Mouse (Mus musculus) hindbrain, embryonic 12.5 days (tissue): ENCODE results near the gene Pusl1. TPM values are rescaled to one million over a fixed set of nuclear protein-coding genes. Genes with fewer than 3 reads are reported as not detected.
A peak's percentile ranks its signal among the peaks of the same experiment; 100 is the strongest.

ENCODE experiments used
- ATAC-seq: fragments of 200-750 bp; cut with Nextera tagmentation; 2 replicates; pipeline ENCODE4 v1.8.0; 2017; ENCODE audit warnings: moderate TSS enrichment; ENCODE audit not compliant: low FRiP score
- H3K27ac ChIP-seq: fragments of 300-500 bp; sonication (generic); 2 replicates; pipeline ENCODE4 v1.5.1; 2016; ENCODE audit warnings: mild to moderate bottlenecking
- H3K27me3 ChIP-seq: fragments of 300-500 bp; sonication (generic); 2 replicates; pipeline ENCODE4 v1.6.1; 2016; ENCODE audit warnings: mild to moderate bottlenecking
- H3K36me3 ChIP-seq: fragments of 300-500 bp; sonication (generic); 2 replicates; pipeline ENCODE4 v1.6.1; 2016; ENCODE audit warnings: mild to moderate bottlenecking
- H3K4me1 ChIP-seq: fragments of 300-500 bp; sonication (generic); 2 replicates; pipeline ENCODE4 v1.6.1; 2016
- H3K4me2 ChIP-seq: fragments of 300-500 bp; sonication (generic); replicated peaks from 2 replicates; pipeline ENCODE4 v1.6.1; 2016; ENCODE audit warnings: mild to moderate bottlenecking
- H3K4me3 ChIP-seq: fragments of 300-500 bp; sonication (generic); 2 replicates; pipeline ENCODE4 v1.5.1; 2016; ENCODE audit warnings: mild to moderate bottlenecking
- H3K9ac ChIP-seq: fragments of 300-500 bp; sonication (generic); 2 replicates; pipeline ENCODE4 v1.6.1; 2016; ENCODE audit warnings: mild to moderate bottlenecking, moderate library complexity
- H3K9me3 ChIP-seq: fragments of 300-500 bp; sonication (generic); replicated peaks from 2 replicates; pipeline ENCODE4 v1.6.1; 2016; ENCODE audit warnings: mild to moderate bottlenecking
- WGBS: fragments of 180-500 bp; shearing (Covaris S2); methylation state at CpG from one replicate; pipeline ENCODE4 v1.1.7; 2016; 5-methylcytosine and 5-hydroxymethylcytosine counted together
- polyA plus RNA-seq: library from polyadenylated mRNA; unstranded; fragments of >200 nt; fragmentation: Nextera tagmentation; extraction: Ambion mirVana; gene quantifications from 2 replicates; pipeline ENCODE4 v1.2.1, GENCODE M21; 2016

Gene Pusl1
- polyA plus RNA-seq, 1 experiment from 2014 or later = 45.1 TPM

DNA sequence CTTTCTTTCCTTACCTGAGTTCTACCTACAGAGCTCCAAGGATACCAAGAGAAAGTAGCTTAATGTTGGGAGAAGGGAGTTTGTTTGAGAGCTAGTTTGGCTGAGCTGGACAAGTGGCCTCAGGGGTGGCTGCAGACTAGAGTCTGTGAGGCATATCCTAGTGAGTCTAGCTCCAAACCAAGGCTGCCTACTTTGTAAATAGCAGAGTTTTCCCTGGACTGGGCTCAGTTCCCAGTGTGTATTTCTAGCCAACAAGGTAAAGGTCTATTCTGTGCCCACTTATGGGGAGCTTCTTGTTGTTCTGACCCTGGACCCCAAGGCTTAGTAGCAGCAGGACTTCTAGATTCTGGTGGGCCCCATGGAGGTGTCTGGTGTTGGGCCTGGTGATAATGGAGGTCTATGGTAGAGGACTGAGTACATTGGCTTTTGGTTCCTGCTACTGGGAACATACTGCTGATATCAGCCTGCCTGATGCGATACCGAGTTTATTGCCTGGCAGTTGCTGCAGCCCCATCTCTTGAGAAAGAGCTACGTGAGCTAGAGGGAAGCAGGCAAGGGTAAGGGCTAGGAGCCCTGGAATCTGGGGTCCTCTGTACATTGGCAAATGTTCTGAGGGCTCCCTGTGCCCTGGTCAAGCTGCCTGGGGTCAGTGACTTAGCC lies 41.7 kb downstream of the Pusl1 start:
- Histone ChIP-seq H3K9me3 (no peaks in the 10 kb centered on the region), H3K27me3 (no peaks in the 10 kb centered on the region), H3K4me3 (no peak overlapping the region), H3K4me2 (no peak overlapping the region), H3K27ac (no peak overlapping the region), H3K4me1 (peaks cover 31% of the 10 kb centered on the region), H3K36me3 (peaks cover 10% of the 10 kb centered on the region), H3K9ac (no peak overlapping the region; the same call in 1 of the 2 replicates)
- 94% methylated on average over 3 of the region's 3 CpGs for WGBS
- ATAC-seq = no peak

DNA sequence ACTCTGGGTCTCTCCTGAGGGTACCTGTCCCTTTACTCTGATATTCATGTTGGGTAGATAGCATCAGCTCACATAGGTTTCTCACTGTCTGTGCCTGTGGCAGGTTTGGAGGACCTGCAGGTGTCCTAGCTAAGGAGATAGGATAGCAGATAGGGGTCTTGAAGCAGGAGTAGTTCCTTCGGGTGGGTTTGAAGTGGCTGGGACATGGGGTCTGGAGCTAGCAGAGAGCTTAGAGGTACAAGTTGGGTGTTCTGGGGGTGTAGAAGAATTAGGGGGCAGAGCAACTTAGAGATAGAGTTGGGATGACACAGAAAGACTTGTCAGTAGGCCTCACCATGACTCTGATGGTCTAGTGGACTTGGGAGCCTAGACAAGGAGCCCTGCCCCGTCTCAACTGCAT lies 42.2 kb downstream of the Pusl1 start:
- Histone ChIP-seq H3K4me2 (peak overlapping the region; percentile 88; the same call in 1 of the 2 replicates), H3K36me3 (peaks cover 5% of the 10 kb centered on the region; the same call in 1 of the 2 replicates), H3K4me3 (no peak overlapping the region), H3K27me3 (no peaks in the 10 kb centered on the region), H3K4me1 (peaks cover 31% of the 10 kb centered on the region), H3K27ac (no peak overlapping the region), H3K9me3 (no peaks in the 10 kb centered on the region), H3K9ac (no peak overlapping the region; the same call in 1 of the 2 replicates)
- 91% methylated on average over 2 of the region's 2 CpGs for WGBS
- no peak for ATAC-seq

DNA sequence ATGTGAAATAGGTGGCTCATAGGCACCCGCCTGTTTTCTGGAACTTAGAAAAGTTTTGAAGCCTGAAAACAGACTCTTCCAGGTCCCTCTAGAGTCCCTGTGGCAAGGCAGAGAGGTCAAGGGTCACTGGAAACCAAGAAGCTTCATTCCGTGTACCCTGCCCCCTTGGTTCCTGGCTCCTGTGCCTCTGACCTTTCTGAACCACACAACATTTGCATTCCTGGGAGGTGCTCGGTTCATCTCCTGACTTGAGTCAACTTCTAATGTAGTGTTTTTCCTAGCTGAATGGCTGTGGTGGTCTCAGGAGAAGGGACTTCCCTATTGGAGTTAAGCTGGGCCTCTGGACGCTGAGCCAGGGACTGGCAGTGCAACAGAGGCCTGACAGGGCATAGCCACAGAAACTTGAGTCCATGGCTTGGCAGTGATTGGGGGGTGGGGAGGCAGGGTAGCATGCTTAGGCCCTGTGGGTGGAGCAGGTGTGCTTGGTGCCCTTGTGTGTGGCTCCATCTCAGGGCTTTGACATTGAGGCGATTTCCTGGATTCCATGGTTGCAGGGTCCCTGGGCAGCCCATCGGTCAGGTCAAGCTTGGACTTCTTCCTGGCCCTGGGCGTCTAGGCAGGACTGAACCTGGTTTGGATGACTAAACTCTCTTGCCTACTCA lies 43.0 kb downstream of the Pusl1 start:
- 60% methylated on average over 7 of the region's 7 CpGs for WGBS
- Histone ChIP-seq H3K9me3 (no peaks in the 10 kb centered on the region), H3K4me1 (peaks cover 31% of the 10 kb centered on the region), H3K36me3 (no peaks in the 10 kb centered on the region), H3K27me3 (no peaks in the 10 kb centered on the region), H3K4me2 (peak overlapping the region; percentile 88), H3K4me3 (peak overlapping the region; percentile 86), H3K9ac (peak overlapping the region; percentile 94), H3K27ac (no peak overlapping the region)
- ATAC-seq = no peak

DNA sequence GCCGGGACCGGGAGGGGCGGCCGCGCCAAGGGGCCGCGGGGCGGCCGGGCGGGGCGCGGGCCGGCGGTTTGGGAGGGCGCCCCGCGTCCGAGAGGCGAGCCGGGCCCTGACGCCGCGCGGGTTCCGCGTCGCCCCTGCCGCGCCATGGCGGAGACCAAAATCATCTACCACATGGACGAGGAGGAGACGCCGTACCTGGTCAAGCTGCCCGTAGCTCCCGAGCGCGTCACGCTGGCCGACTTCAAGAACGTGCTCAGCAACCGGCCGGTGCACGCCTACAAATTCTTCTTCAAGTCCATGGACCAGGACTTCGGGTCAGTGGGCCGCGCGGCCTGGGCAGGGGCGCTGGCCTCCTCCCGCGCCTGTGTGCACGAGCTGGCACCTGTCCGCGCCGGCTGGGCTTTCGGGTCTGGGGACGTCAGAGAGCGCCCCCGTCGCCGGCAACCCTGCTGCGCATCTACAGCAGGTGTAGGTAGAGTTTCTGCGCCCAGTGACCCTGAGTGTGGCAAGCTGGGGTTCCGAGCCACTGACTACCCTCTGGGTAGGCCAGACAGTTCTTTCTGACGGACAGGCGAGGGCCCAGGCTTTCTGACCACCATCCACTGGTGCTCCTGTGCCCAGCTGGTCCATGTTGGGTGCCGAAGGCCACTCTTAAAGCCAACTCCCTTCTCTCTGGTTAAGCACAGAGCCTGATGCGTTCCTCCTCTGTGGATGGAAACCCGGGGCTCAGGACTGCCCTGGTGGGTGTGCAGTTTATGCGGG lies 43.8 kb downstream of the Pusl1 start:
- peak; percentile 65 for ATAC-seq
- Histone ChIP-seq H3K9me3 (no peaks in the 10 kb centered on the region), H3K4me2 (peak overlapping the region; percentile 88), H3K27ac (peak overlapping the region; percentile 79; the same call in 1 of the 2 replicates), H3K27me3 (no peaks in the 10 kb centered on the region), H3K9ac (peak overlapping the region; percentile 94), H3K36me3 (0 out of 2 replicates have a peak, but pooled peaks cover 2% of the 10 kb centered on the region), H3K4me3 (peak overlapping the region; percentile 86), H3K4me1 (peaks cover 31% of the 10 kb centered on the region)
- 1% methylated on average over 64 of the region's 69 CpGs for WGBS

DNA sequence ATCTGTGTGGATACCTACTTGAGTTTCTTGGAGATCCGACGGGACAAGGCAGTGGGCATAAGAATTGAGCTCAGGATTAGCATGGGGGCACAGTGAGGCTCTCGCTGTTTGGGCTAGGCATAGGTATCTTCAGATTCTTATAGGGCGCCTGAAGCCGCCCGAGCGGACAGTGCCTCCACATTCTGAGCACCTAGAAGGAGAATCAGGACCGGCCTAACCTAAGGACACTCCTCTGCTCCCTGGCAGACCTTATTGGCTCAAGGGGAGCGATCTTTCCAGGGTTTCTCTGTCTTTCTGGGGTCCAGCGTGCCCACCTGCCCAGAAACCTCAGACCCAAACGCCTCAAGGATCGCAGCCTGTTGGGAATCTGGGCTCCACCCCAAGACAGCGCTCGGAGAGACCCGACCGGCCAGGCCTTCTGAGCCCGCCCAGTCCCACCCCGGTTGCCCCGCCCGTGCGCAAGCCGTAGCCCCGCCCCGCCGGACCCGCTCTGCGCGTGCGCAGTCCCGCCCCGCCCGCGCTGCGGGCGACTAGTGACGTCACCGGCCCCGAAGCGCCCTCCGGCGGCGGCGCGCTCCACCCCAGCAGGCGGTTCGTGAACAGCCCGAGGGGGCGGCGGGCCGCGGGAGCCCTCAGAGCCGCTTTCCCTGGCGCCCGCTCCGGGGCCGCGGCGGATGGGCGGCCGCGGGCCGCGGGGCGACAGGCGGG lies 44.6 kb downstream of the Pusl1 start, which contains the start of gene Dvl1:
Dvl1 (plus strand) TSS at position 532 of the 708 bp plus-strand sequence.
- Histone ChIP-seq H3K27me3 (0 out of 2 replicates have a peak, but pooled peaks cover under 1% of the 10 kb centered on the region), H3K9ac (peak within 1 kb of the TSS; percentile 94), H3K9me3 (no peaks in the 10 kb centered on the region), H3K36me3 (peaks cover 5% of the 10 kb centered on the region; the same call in 1 of the 2 replicates), H3K4me2 (peak within 1 kb of the TSS; percentile 88), H3K4me3 (peak within 1 kb of the TSS; percentile 86), H3K27ac (peak within 1 kb of the TSS; percentile 79), H3K4me1 (peaks cover 31% of the 10 kb centered on the region)
- WGBS = 2% methylated on average over 58 of the region's 65 CpGs
- ATAC-seq = peak; percentile 90

DNA sequence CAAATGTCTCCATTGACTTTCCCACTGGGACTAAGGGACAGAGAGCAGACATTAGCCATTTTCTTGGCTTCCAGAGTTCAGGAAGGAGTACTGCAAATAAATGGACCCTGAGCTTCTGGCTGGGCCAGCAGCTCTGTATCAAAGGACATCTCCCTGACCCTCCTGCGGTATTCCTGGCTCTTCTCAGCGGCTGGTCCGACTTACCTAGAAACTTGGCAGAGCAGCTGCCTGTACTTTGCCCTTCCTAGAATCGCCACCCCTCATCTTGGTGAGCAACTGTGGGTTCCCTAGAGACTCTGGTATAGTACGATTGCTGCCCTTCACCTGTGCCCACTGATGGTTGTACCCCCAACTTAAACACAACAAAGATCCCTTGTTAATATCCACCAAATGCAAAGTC lies 48.4 kb downstream of the Pusl1 start:
- Histone ChIP-seq H3K4me2 (no peak overlapping the region), H3K4me1 (peaks cover 39% of the 10 kb centered on the region), H3K9ac (no peak overlapping the region), H3K27me3 (peaks cover 17% of the 10 kb centered on the region), H3K27ac (no peak overlapping the region), H3K9me3 (no peaks in the 10 kb centered on the region), H3K4me3 (no peak overlapping the region), H3K36me3 (peaks cover 5% of the 10 kb centered on the region; the same call in 1 of the 2 replicates)
- no peak for ATAC-seq
- 91% methylated on average over 5 of the region's 5 CpGs for WGBS

DNA sequence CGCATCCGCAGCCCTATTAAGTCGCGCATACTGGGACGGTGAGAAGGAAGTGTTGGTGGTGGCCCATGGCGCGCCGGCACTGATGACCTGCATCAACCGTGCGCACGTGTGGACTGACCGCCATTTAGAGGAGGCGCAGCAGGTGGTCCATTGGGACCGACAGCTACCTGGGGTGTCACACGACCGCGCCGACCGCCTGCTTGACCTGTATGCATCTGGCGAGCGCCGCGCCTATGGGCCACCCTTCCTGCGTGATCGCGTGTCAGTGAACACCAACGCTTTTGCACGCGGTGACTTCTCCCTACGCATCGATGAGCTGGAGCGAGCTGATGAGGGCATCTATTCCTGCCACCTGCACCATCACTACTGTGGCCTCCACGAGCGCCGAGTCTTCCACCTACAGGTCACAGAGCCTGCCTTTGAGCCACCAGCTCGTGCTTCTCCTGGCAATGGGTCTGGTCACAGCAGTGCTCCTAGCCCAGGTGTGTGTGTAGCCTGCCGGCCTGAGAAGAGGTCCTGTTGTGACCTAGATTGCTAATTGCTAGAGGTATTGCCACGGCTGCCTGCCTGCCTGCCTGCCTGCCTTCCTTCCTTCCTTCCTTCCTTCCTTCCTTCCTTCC lies 49.8 kb downstream of the Pusl1 start:
- Histone ChIP-seq H3K27ac (no peak overlapping the region), H3K9ac (no peak overlapping the region), H3K36me3 (peaks cover 5% of the 10 kb centered on the region; the same call in 1 of the 2 replicates), H3K27me3 (peaks cover 17% of the 10 kb centered on the region), H3K9me3 (no peaks in the 10 kb centered on the region), H3K4me2 (peak overlapping the region; percentile 70), H3K4me3 (0 out of 2 replicates have a peak overlapping the region, but pooled peaks have one; percentile 36), H3K4me1 (peaks cover 33% of the 10 kb centered on the region)
- WGBS = 38% methylated on average over 38 of the region's 38 CpGs
- ATAC-seq = peak; percentile 11; the same call in 1 of the 2 replicates

DNA sequence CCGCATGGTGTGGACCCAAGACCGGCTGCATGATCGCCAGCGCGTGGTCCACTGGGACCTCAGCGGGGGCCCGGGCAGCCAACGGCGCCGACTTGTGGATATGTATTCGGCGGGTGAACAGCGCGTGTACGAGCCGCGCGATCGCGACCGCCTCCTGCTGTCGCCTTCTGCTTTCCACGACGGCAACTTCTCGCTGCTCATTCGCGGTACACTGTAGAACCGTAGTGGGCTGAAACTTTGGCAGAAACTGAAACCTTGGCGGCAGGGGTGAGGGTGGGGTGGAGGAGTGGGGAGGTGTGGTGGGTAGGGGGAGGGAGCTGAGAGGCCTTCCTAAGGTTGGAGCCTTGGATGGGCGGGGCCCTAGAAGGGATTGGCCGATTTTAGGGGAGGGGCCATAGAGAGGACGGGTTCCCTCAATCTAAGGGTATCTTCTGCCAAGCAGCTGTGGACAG lies 50.6 kb downstream of the Pusl1 start:
- Histone ChIP-seq H3K27ac (no peak overlapping the region), H3K9me3 (no peaks in the 10 kb centered on the region), H3K27me3 (peaks cover 17% of the 10 kb centered on the region), H3K9ac (peak overlapping the region; percentile 62), H3K4me3 (peak overlapping the region; percentile 36), H3K4me2 (peak overlapping the region; percentile 70), H3K4me1 (peaks cover 28% of the 10 kb centered on the region), H3K36me3 (peaks cover 5% of the 10 kb centered on the region; the same call in 1 of the 2 replicates)
- WGBS = under 1% methylated on average over 32 of the region's 32 CpGs
- peak; percentile 46 for ATAC-seq

DNA sequence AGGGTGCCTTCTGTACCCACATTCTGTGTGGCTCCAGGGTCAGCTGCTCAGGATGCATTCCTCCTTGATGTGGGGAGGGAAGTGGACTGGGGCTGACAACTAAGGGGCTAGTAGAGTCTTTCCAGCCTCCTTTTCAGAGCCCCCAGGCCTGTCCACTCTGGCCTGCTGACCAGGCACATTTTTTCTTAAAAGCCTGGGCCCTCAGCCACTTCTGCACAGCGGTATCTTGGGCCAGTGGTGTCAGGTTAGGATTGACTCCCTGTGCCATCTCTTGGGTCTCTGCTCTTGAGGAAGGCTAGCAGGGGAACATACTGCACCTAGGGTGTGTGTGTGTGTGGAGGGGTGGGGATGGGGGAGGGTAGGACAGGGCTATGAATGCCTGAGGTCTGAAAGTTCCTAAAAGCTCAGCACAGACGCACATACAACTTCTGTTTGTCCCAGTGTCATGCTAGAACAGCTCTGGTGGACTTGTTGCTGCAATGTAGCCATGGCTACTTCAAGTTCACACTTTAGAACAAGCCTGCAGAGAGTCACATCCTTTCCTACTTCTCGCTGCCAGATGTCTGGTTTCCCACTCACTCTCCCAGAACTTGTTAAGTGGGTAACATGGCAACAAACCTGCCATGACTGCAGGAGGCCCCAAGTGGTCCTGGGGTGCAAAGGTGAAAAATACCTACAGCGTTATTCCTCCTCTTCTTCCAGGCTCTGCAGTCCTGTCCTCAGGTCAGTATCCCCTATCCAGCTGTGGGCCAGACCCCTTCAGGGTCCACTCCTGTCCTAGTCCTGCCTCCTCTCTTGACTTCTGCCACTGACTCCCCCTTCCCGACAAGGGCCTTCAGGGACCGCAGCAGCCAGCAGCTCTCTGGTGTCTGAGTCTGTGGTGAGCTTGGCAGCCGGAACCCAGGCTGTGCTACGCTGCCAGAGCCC lies 51.2 kb downstream of the Pusl1 start:
- Histone ChIP-seq H3K27me3 (peaks cover 17% of the 10 kb centered on the region), H3K36me3 (peaks cover 5% of the 10 kb centered on the region; the same call in 1 of the 2 replicates), H3K4me1 (peaks cover 28% of the 10 kb centered on the region), H3K4me2 (peak overlapping the region; percentile 70), H3K4me3 (peak overlapping the region; percentile 36), H3K27ac (no peak overlapping the region), H3K9ac (peak overlapping the region; percentile 62), H3K9me3 (no peaks in the 10 kb centered on the region)
- ATAC-seq = 0 out of 2 replicates have a peak, but pooled peaks have one; percentile 19
- whole genome bisulfite sequencing = 9% methylated on average over 8 of the region's 8 CpGs

DNA sequence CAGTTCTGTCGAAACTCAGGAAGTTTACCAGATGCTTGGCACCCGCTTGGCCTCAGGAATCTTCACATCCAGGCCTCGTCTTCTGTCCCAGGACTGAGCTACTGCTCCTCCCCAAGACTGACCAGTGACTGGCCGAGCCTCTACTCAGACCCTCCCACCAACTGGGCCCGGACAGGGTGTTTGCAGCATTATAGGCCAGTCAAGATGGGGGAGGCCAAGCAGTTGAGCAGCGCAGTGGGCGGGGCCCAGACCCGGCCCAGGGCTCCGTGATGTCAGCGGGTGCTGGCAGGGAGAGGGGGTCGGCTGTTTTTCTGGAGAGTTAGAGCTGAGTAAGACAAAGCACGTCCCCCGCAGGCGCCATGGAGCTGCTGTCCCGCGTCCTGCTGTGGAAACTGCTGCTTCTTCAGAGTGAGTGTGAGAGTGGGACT lies 52.1 kb downstream of the Pusl1 start, which contains the start of gene Mxra8:
Mxra8 (plus strand) TSS at position 198 of the 428 bp plus-strand sequence.
- Histone ChIP-seq H3K36me3 (peaks cover 5% of the 10 kb centered on the region; the same call in 1 of the 2 replicates), H3K4me2 (peak within 1 kb of the TSS; percentile 70), H3K27ac (peak within 1 kb of the TSS; percentile 55; the same call in 1 of the 2 replicates), H3K27me3 (peaks cover 17% of the 10 kb centered on the region), H3K9ac (peak within 1 kb of the TSS; percentile 62), H3K9me3 (no peaks in the 10 kb centered on the region), H3K4me1 (peaks cover 28% of the 10 kb centered on the region), H3K4me3 (peak within 1 kb of the TSS; percentile 36)
- peak; percentile 67 for ATAC-seq
- 2% methylated on average over 16 of the region's 16 CpGs for WGBS
